Mouse (Mus musculus): Measurements from ENCODE around the gene Rps15. TPM values are rescaled to one million over a fixed set of nuclear protein-coding genes. Genes with fewer than 3 reads are reported as not detected.

Gene Rps15
- total RNA-seq, 1 experiment from 2014 or later: 2,831 TPM

GRCm38 (mm10) chr10:80279273-80279672 is 13.0 kb upstream of the Rps15 start:
- ATAC-seq (replicated peaks in 1 of 2; ENCODE audit: insufficient read depth in 1 of 2, low FRiP score in 2 of 2, low TSS enrichment in 1 of 2, low read depth in 1 of 2, poor library complexity in 2 of 2, severe bottlenecking in 2 of 2): no peak

GRCm38 (mm10) chr10:80281304-80281703 is 10.9 kb upstream of the Rps15 start:
- no peak for ATAC-seq (replicated peaks in 1 of 2; ENCODE audit: insufficient read depth in 1 of 2, low FRiP score in 2 of 2, low TSS enrichment in 1 of 2, low read depth in 1 of 2, poor library complexity in 2 of 2, severe bottlenecking in 2 of 2)

- peak; percentile 54 to 61; a peak in 3 of 4 replicates for ATAC-seq (replicated peaks in 1 of 2; ENCODE audit: insufficient read depth in 1 of 2, low FRiP score in 2 of 2, low TSS enrichment in 1 of 2, low read depth in 1 of 2, poor library complexity in 2 of 2, severe bottlenecking in 2 of 2)
These were observed 10.3 kb upstream of the Rps15 start for GRCm38 (mm10) chr10:80281921-80282371.

GRCm38 (mm10) chr10:80282481-80283441 is 9.5 kb upstream of the Rps15 start:
- ATAC-seq (replicated peaks in 1 of 2; ENCODE audit: insufficient read depth in 1 of 2, low FRiP score in 2 of 2, low TSS enrichment in 1 of 2, low read depth in 1 of 2, poor library complexity in 2 of 2, severe bottlenecking in 2 of 2): no peak

- ATAC-seq (replicated peaks in 1 of 2; ENCODE audit: insufficient read depth in 1 of 2, low FRiP score in 2 of 2, low TSS enrichment in 1 of 2, low read depth in 1 of 2, poor library complexity in 2 of 2, severe bottlenecking in 2 of 2): 0 out of 4 replicates have a peak, but pooled peaks of 1 of the 2 experiments have one; percentile 30
These were observed 6.8 kb upstream of the Rps15 start for GRCm38 (mm10) chr10:80285222-80286070.

GRCm38 (mm10) chr10:80288097-80288496 is 4.2 kb upstream of the Rps15 start:
- ATAC-seq (replicated peaks in 1 of 2; ENCODE audit: insufficient read depth in 1 of 2, low FRiP score in 2 of 2, low TSS enrichment in 1 of 2, low read depth in 1 of 2, poor library complexity in 2 of 2, severe bottlenecking in 2 of 2): no peak

- no peak for ATAC-seq (replicated peaks in 1 of 2; ENCODE audit: insufficient read depth in 1 of 2, low FRiP score in 2 of 2, low TSS enrichment in 1 of 2, low read depth in 1 of 2, poor library complexity in 2 of 2, severe bottlenecking in 2 of 2)
These were observed 3.6 kb upstream of the Rps15 start for GRCm38 (mm10) chr10:80288657-80289056.

GRCm38 (mm10) chr10:80293325-80293724 is 1.1 kb downstream of the Rps15 start:
- no peak for ATAC-seq (replicated peaks in 1 of 2; ENCODE audit: insufficient read depth in 1 of 2, low FRiP score in 2 of 2, low TSS enrichment in 1 of 2, low read depth in 1 of 2, poor library complexity in 2 of 2, severe bottlenecking in 2 of 2)

GRCm38 (mm10) chr10:80294311-80294710 is 2.1 kb downstream of the Rps15 start:
- ATAC-seq (replicated peaks in 1 of 2; ENCODE audit: insufficient read depth in 1 of 2, low FRiP score in 2 of 2, low TSS enrichment in 1 of 2, low read depth in 1 of 2, poor library complexity in 2 of 2, severe bottlenecking in 2 of 2): no peak

GRCm38 (mm10) chr10:80294788-80295303 is 2.6 kb downstream of the Rps15 start:
- no peak for ATAC-seq (replicated peaks in 1 of 2; ENCODE audit: insufficient read depth in 1 of 2, low FRiP score in 2 of 2, low TSS enrichment in 1 of 2, low read depth in 1 of 2, poor library complexity in 2 of 2, severe bottlenecking in 2 of 2)

- ATAC-seq (replicated peaks in 1 of 2; ENCODE audit: insufficient read depth in 1 of 2, low FRiP score in 2 of 2, low TSS enrichment in 1 of 2, low read depth in 1 of 2, poor library complexity in 2 of 2, severe bottlenecking in 2 of 2): peak; percentile 59 to 63
These were observed 3.6 kb downstream of the Rps15 start, which contains the start of gene Apc2 for GRCm38 (mm10) chr10:80295618-80296425. Apc2 (plus strand) TSS chr10:80295977.

GRCm38 (mm10) chr10:80296824-80297223 is 4.6 kb downstream of the Rps15 start:
- no peak for ATAC-seq (replicated peaks in 1 of 2; ENCODE audit: insufficient read depth in 1 of 2, low FRiP score in 2 of 2, low TSS enrichment in 1 of 2, low read depth in 1 of 2, poor library complexity in 2 of 2, severe bottlenecking in 2 of 2)

- no peak for ATAC-seq (replicated peaks in 1 of 2; ENCODE audit: insufficient read depth in 1 of 2, low FRiP score in 2 of 2, low TSS enrichment in 1 of 2, low read depth in 1 of 2, poor library complexity in 2 of 2, severe bottlenecking in 2 of 2)
These were observed 5.4 kb downstream of the Rps15 start for GRCm38 (mm10) chr10:80297526-80298133.

GRCm38 (mm10) chr10:80298571-80299281 is 6.5 kb downstream of the Rps15 start:
- ATAC-seq (replicated peaks in 1 of 2; ENCODE audit: insufficient read depth in 1 of 2, low FRiP score in 2 of 2, low TSS enrichment in 1 of 2, low read depth in 1 of 2, poor library complexity in 2 of 2, severe bottlenecking in 2 of 2): no peak

- no peak for ATAC-seq (replicated peaks in 1 of 2; ENCODE audit: insufficient read depth in 1 of 2, low FRiP score in 2 of 2, low TSS enrichment in 1 of 2, low read depth in 1 of 2, poor library complexity in 2 of 2, severe bottlenecking in 2 of 2)
These were observed 7.0 kb downstream of the Rps15 start for GRCm38 (mm10) chr10:80299301-80299700.

GRCm38 (mm10) chr10:80299824-80300223 is 7.6 kb downstream of the Rps15 start:
- no peak for ATAC-seq (replicated peaks in 1 of 2; ENCODE audit: insufficient read depth in 1 of 2, low FRiP score in 2 of 2, low TSS enrichment in 1 of 2, low read depth in 1 of 2, poor library complexity in 2 of 2, severe bottlenecking in 2 of 2)
